Mouse (Mus musculus) small intestine, adult 2 months (tissue): ENCODE data around the gene Eng.

Experiments
- CTCF ChIP-seq: fragments of 200-500 bp; IDR thresholded peaks from 2 replicates; pipeline ENCODE4 v1.5.1; 2012; ENCODE audit warnings: low read depth, mild to moderate bottlenecking, control low read depth, inconsistent platforms, low read length, moderate library complexity, mixed read lengths; ENCODE audit not compliant: insufficient replicate concordance, insufficient read length; ENCODE audit errors: extremely low read depth
- POLR2A ChIP-seq: fragments of 200-500 bp; IDR thresholded peaks from 2 replicates; pipeline ENCODE4 v1.6.1; 2012; ENCODE audit warnings: low read depth, mild to moderate bottlenecking, control low read depth, inconsistent platforms, low read length, moderate library complexity

DNA sequence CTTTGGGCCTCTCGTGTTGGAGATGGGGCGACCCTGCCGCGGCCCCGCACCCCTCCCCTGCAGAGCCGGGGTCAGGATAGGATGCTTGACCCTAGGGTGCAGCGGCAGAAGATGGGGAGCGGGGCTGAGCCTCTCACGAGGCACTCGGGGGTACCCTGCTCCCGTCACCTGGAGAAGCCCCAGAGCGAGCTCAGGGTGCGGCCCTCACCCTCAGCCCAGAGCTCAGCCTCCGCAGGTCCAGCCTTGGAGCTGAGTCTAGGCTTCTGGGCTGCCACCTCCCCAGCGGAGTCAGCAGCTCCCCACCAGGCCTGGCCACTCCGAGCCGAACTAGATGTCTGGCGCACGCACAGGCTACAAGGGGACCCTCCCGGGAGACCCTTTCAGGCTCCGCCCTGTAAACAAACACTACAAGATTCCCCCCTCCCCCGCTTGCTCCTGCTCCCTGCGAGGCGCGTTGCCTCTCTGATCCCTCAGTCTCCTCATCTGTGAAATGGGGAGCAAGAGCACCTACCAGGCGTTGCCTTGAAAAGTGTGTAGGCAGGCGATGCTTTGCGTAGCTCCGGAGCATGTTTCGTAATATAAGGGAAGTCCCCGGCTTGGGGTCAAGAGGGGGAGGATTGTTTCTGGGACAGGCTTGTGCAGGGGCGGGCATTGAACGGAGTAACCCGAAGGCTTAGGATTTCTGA is 39.0 kb upstream of the Eng start:
- no peak for TF ChIP-seq CTCF
- TF ChIP-seq POLR2A = no peak
